Mouse (Mus musculus) c-Kit-positive CD71-positive TER-119-positive erythroid progenitor cells, embryonic 14.5 days (primary cell): Measurements from ENCODE around the gene Abcd1.
A peak's percentile ranks its signal among the peaks of the same experiment; 100 is the strongest.
"Not testable (repeated sequence)": the region's sequence is repeated elsewhere in the genome, so short reads cannot be mapped to it uniquely, and the experiment has no call there.

ENCODE experiments used
- DNase-seq: peaks from one replicate; pipeline ENCODE4 v3.0.0-alpha.2; 2013; ENCODE audit warnings: low spot score

Abcd1 gene

DNA sequence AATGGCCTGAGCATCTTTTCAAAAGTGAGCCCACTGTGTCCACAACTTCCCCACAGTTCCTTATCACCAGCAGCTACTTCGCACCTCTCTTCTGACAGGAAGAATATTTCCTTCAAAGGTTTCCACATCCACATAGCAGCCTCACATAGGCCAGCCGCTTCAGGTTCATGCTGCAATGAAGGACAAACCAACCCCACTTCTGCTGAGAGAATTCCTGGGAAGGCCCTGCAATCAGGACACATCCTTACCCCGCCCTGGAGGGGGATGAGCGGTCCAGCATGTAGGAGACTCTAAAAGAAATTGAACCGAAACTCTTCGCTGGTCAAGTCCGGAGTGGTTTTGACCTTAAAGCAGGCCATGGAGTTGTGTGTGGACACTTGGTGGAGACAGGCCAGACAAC, 23.4 kb downstream of the Abcd1 start:
- not testable (repeated sequence) for DNase-seq

DNA sequence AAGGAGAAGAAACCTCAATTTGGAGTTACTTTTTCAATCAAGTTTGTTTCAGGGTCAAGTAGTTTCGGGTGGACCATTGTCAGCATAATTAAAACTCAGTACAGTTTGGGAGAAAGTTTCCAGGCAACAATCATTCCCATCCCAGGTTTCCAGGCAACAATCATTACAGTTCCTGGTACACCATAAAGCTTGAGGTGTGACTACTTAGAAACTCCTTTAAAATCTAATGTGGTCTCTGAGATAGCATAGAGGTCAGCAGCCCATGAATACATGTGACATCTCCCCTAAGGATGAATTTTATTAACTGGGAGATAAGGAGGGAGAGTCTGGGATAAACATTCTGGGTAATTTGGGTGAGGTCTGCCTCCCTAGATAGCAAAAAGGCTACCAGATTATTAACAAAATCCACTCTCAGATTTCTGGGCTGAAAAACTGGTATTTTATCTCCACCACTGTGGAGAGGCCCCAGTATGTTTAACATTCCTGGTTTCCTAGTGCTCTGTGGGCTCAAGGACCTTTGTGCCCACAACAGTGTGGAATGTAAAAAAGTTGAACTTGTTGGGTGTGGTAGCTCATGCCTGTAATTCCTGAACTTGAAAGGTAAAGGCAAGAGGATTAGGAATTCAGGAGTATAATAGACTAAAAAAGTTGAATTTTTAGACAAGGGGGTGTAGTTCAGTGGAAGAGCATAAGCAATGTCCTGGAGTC, 28.5 kb downstream of the Abcd1 start:
- no peak for DNase-seq

DNA sequence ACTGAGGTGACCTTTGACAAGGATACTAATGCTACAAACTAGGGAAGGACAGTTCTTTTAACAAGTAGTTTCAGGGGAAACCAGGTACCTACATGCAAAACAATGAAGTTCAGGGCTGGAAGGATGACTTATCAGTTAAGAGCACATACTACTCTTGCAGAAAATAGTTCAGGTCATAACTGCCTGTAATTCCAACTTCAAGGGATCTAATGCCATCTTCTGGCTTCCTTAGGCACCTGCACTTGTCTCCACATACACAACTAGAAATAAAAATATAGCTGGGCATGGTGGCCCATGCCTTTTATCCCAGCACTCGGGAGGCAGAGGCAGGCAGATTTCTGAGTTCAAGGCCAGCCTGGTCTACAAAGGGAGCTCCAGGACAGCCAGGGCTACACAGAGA, 32.6 kb downstream of the Abcd1 start:
- no peak for DNase-seq

DNA sequence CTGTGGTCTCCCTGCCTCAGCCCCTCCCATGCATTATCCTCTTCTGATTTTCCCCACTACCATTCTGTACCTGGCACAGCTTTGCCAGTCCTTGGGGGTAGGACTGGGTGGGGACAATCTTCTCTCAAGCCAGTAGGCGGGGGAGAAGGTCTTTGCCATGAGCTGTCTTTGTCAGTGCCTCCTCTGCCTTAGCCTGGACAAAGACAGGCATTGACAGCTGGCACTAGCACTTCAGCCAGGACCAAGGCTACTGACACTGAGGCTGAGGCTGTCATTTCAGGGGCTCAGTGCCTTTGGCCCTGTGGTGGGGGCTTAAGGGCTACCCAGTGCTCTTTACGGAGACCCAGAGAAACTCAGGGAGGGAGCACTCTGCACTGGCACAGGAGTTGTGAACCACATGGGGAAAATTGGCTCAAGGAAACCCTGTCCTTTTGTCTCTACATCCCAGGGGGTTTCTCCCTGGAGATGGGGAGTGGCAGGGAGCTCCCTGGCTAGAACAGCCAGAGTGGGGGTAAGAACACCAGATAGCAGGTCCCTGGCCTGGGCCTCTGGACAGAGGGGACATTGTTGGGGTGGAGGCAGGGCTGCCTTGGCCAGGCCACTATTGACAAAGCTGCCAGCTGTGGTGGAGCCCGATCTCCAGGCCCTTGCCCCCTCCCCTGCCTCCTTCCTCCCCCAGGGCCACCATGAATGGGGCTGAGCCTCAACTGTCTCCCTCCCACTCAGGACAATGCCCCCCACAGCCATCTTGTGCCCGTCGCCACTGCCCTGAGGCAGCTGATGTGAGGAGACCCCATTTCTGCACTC, 40.1 kb downstream of the Abcd1 start, which contains the start of gene Plxnb3:
Gene Plxnb3, plus strand, starts transcription at position 757 of the 807 bp plus-strand sequence.
- DNase-seq = no peak

DNA sequence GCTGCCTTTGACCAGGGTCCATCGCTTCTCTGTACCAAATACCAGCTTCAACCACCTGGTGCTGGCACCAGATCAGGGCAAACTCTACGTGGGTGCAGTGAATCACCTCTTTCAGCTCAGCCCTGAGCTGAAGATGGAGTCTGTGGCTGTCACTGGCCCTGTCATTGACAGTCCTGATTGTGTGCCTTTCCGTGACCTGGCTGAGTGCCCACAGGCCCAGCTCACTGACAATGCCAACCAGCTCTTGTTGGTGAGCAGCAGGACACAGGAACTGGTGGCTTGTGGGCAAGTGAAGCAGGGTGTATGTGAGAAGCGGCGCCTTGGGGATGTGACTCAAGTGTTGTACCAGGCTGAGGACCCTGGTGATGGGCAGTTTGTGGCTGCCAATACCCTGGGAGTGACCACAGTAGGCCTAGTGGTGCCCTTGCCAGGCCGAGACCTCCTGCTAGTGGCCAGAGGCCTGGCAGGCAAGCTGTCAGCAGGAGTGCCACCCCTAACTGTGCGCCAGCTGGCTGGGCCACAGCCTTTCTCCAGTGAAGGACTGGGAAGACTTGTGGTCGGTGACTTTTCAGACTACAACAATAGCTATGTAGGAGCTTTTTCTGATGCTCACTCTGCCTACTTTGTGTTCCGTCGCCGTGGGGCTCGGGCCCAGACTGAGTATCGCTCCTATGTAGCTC, 42.4 kb downstream of the Abcd1 start:
- DNase-seq = no peak

DNA sequence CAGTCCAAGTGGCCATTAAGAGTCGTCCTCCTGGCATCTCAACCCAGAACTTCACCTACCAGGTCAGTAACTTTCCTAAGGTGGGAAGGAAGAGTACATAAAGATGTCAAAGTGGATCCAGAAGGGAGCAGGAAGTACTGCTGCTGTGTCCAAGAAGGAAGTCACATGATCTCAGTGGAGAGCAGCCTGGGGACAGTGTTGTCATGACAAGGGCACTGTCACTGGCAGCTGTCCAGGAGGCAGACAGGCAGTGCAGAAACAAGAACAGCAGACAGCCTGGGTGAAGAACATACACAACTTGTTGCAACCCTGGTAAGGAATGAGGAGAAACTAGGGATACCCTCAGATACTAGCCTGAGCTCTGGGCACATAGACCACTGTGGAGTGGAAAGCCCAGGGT, 48.9 kb downstream of the Abcd1 start:
- DNase-seq = no peak

DNA sequence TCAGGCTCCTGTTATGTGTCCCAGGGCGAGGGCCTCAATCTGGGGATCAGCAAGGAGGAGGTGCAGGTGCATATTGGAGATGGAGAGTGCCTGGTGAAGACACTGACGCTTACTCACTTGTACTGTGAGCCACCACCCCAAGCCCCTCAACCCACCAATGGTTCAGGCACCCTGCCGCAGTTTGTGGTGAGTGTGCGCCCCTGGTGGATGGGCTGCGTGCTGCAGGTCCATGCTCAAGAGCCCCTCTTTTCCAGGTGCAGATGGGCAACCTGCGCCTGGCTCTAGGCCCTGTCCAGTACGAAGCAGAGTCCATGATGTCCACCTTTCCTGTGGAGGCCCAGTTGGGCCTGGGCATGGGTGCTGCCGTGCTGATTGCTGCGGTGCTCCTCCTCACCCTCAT, 50.9 kb downstream of the Abcd1 start:
- no peak for DNase-seq

DNA sequence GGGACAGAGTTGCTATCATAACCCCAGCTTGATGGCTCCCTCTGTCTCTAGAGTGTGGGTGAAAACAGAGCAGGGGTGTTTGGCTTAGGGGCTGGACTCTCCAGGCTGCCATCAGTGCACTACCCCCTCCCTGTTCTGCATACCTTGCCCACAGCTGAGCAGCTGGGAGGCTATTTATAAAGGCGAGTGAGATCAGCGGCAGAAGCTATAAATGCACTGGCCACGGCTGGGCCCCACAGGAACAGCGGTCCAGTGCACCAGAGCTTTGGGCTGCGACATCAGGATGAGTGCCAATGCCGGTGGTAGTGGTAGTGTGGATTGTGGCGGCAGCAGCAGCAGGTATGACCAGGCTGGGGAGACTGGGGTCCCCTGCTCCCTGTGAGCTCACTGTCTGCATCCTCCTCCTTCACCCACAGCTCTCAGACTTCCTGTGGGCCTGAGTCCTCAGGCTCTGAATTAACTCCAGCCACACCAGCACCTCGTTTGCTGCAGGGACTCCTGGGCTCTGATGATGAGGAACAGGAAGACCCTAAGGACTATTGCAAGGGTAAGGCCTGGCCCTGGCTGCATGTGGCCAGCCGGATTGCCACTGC, 57.9 kb downstream of the Abcd1 start, which contains the start of gene Srpk3:
Gene Srpk3, plus strand, starts transcription at position 238 of the 593 bp plus-strand sequence.
- no peak for DNase-seq

DNA sequence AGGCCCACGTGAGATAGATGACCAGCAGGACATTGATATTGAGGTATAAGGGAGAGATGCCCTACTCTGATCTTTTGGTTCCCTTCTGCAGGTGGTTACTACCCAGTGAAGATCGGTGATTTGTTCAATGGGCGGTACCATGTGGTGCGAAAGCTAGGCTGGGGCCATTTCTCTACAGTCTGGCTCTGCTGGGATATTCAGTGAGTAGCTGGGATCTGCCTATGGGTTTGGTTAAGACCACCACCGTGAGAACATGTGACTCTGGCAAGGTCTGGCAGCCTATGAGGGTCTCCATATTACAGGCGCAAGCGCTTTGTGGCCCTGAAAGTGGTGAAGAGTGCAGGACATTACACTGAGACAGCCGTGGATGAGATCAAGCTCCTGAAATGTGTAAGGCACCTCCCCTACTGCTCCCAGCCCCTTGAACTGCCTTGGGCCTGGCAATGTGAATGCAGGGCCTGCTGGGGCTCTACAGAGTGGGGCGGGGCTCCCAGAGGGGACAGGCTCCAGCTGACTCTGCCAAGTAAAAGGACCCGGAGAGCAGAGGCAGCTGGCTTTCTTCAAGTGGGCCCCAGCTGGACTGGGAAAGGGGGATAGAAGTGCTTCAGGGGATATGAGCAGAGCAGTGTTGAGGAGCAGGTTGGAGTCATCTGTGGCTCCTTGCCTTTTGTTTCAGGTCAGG, 58.5 kb downstream of the Abcd1 start:
- no peak for DNase-seq

DNA sequence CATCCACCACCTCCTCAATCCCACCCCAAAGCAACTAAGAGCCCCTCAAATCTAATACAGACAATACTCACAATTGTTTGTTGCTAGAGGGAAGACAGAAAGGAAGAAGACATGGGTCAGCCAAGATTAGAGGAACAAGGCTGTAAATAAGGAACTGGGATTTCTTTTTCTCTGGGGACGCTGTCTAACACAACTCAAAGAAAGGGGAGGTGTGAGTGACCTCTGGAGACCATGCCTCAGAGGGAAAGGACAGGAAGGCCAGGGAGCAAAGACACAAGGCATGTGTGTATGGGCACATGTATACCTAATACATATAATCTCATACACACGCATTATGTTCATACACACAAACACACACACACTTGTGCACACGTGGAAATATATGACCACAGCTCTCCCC, 65.8 kb downstream of the Abcd1 start:
- DNase-seq = no peak

DNA sequence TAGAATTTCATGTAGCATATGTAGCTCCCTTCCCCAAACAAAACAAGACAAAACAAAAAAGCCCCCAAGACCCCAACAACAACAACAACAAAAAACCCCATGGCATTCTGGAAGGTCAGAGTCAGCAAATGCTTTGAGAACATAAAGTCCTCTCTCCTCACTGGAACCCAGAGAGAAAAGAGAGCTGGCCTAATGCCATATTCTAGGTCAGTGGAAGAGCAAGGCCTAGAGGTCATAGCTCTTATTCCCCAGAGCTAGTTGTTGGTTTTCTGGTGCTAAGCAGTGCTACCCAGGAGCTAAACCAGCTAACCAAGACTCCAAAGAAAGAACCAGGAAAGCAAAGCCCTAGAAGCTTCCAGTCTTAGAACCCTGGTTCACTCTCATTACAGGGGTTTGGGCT, 69.3 kb downstream of the Abcd1 start:
- no peak for DNase-seq

DNA sequence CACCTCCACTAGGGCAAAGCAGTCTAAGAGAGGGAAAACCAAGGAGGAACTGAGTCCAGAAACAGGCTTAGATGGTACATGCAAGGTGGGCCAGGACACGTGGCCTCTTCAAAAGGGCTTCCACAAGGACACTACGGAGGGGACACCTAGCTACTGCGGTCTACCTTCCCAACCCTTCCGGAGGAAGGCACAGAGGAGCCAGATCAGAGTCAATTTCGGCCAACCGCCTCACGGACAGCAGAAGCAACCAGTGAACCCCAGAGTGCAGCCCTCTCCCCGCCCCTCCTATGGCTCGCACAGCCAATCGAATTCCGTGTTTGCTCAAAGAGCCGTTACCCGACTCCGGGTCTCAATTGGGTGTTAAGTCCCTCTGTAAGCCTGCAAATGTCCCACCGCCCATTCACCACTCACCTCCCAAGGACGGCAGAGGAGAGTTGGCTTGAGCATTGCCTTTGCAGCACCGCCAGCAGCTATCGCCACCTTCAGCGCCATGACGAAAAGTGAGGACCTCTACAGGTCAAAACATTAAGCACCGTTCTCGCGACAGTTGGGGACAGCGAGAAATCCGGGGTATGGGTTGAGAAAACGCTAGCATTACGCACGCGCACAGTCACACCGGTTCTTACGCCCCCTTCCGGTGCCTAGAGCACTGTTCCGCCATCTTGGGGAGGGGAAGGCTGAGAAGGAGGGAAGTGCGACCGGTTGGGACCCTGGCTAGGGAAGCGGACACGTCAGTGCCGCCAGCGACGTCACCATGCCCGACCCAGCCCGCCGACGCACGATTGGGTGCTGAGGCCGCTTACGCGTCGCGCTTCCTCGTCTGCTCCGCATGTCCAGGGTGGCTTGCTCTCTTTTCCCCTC, 70.2 kb downstream of the Abcd1 start, which contains the start of the genes Idh3g and Ssr4:
Gene Idh3g, minus strand, starts transcription at position 534 of the 861 bp plus-strand sequence.
Gene Ssr4, plus strand, starts transcription at position 665 of the 861 bp plus-strand sequence.
- peak; percentile 92 for DNase-seq

DNA sequence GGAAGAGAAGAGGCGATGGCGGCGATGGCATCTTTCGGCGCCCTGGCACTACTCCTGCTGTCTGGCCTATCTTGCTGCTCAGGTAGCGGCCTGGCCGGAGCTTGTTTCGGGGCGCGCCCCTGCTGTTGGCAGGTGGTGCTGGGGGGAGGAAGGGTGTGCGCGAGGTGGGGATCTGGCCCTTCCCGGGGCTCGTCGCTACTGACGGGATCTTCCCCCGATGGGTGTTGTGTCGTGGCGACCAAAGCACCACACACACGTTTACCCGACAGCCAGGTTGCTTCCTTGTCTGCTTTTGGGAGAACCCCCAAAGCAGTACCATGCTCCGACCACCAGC, 70.8 kb downstream of the Abcd1 start:
- DNase-seq = no peak
